Mouse (Mus musculus): ENCODE measurements around the gene E130114P18Rik. TPM values are rescaled to one million over a fixed set of nuclear protein-coding genes. Genes with fewer than 3 reads are reported as not detected.

The E130114P18Rik gene
- polyA plus RNA-seq, 1 experiment from 2014 or later: 30.7 TPM

- no peaks in the 10 kb centered on the region for H3K36me3 ChIP-seq
- peaks cover 33% of the 10 kb centered on the region for H3K4me1 ChIP-seq (replicated peaks)
- peak overlapping the region; percentile 85 for H3K27ac ChIP-seq (replicated peaks)
- peaks cover 27% of the 10 kb centered on the region for H3K27me3 ChIP-seq
- peak overlapping the region; percentile 70 for H3K9ac ChIP-seq
- WGBS: under 1% methylated on average over 14 of the region's 14 CpGs
- peak; percentile 77 for ATAC-seq (ENCODE audit: low read depth)
- H3K4me2 ChIP-seq: peak overlapping the region; percentile 70
- peak overlapping the region; percentile 47 for H3K4me3 ChIP-seq
- no peaks in the 10 kb centered on the region for H3K9me3 ChIP-seq
Observed at GRCm38 (mm10) chr4:97757978-97758461, 19.9 kb downstream of the E130114P18Rik start.

DNA sequence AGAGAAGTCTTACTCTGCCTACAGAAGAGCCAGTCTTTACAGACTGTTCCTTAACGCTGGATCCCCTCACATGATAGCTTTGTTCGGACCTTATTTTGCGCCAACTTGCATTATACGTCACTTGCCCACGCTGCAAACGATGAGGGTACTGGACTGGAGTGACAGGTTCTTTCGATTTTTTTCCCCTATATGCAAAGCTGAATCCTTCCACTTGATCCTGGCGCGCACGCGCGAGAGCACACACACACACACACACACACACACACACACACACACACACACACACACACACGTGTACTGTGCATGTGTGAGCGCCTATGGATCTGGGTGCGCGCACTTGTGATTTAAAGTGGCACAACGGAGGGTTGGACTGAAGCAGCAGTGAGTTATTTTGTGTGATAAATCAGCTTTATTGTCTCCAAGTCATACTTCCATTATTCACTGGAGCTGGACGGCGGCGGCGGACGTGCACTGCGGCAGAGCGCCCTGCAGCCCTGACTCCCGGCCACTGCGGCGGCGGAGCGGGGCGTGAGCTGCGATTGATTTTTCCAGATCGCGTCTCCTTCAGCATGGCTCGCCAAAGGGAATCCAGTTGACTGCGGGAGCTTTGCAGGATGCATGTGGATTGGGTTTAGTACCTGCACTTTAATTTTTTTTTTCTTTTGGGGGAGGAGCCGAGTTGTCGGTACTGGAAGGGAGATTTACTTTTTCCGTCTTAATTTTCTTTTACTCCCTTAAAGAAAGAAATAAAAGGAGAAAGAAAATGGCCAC is 20.5 kb downstream of the E130114P18Rik start:
- under 1% methylated on average over 37 of the region's 38 CpGs for WGBS
- Histone ChIP-seq H3K4me3 (peak overlapping the region; percentile 47), H3K4me2 (peak overlapping the region; percentile 70), H3K36me3 (no peaks in the 10 kb centered on the region), H3K9me3 (no peaks in the 10 kb centered on the region), H3K9ac (peak overlapping the region; percentile 70), H3K4me1 (replicated peaks) (peaks cover 39% of the 10 kb centered on the region), H3K27ac (replicated peaks) (peak overlapping the region; percentile 85), H3K27me3 (peaks cover 34% of the 10 kb centered on the region)
- ATAC-seq (ENCODE audit: low read depth): peak; percentile 80

- no peak for ATAC-seq (ENCODE audit: low read depth)
- H3K4me2 ChIP-seq: no peak overlapping the region
- peaks cover 50% of the 10 kb centered on the region for H3K27me3 ChIP-seq
- WGBS: 22% methylated on average over 12 of the region's 12 CpGs
- H3K9ac ChIP-seq: peak overlapping the region; percentile 43
- H3K4me1 ChIP-seq (replicated peaks): peaks cover 53% of the 10 kb centered on the region
- H3K36me3 ChIP-seq: no peaks in the 10 kb centered on the region
- H3K9me3 ChIP-seq: no peaks in the 10 kb centered on the region
- no peak overlapping the region for H3K27ac ChIP-seq (replicated peaks)
- H3K4me3 ChIP-seq: no peak overlapping the region
Observed at GRCm38 (mm10) chr4:97754241-97754640, 23.6 kb downstream of the E130114P18Rik start.

- no peak overlapping the region for H3K9ac ChIP-seq
- no peaks in the 10 kb centered on the region for H3K9me3 ChIP-seq
- peaks cover 50% of the 10 kb centered on the region for H3K27me3 ChIP-seq
- H3K27ac ChIP-seq (replicated peaks): no peak overlapping the region
- no peak for ATAC-seq (ENCODE audit: low read depth)
- 5% methylated on average over 1 of the region's 1 CpGs for WGBS
- H3K36me3 ChIP-seq: no peaks in the 10 kb centered on the region
- no peak overlapping the region for H3K4me3 ChIP-seq
- H3K4me2 ChIP-seq: no peak overlapping the region
- peaks cover 46% of the 10 kb centered on the region for H3K4me1 ChIP-seq (replicated peaks)
Observed at GRCm38 (mm10) chr4:97753521-97753920, 24.4 kb downstream of the E130114P18Rik start.

- no peaks in the 10 kb centered on the region for H3K9me3 ChIP-seq
- H3K4me3 ChIP-seq: peak overlapping the region; percentile 39
- H3K27ac ChIP-seq (replicated peaks): peak overlapping the region; percentile 80
- no peaks in the 10 kb centered on the region for H3K36me3 ChIP-seq
- H3K4me2 ChIP-seq: peak overlapping the region; percentile 78
- H3K9ac ChIP-seq: peak overlapping the region; percentile 71
- peaks cover 39% of the 10 kb centered on the region for H3K4me1 ChIP-seq (replicated peaks)
- ATAC-seq (ENCODE audit: low read depth): no peak
- WGBS: 11% methylated on average over 5 of the region's 5 CpGs
- peaks cover 50% of the 10 kb centered on the region for H3K27me3 ChIP-seq
Observed at GRCm38 (mm10) chr4:97752276-97753010, 25.4 kb downstream of the E130114P18Rik start.

DNA sequence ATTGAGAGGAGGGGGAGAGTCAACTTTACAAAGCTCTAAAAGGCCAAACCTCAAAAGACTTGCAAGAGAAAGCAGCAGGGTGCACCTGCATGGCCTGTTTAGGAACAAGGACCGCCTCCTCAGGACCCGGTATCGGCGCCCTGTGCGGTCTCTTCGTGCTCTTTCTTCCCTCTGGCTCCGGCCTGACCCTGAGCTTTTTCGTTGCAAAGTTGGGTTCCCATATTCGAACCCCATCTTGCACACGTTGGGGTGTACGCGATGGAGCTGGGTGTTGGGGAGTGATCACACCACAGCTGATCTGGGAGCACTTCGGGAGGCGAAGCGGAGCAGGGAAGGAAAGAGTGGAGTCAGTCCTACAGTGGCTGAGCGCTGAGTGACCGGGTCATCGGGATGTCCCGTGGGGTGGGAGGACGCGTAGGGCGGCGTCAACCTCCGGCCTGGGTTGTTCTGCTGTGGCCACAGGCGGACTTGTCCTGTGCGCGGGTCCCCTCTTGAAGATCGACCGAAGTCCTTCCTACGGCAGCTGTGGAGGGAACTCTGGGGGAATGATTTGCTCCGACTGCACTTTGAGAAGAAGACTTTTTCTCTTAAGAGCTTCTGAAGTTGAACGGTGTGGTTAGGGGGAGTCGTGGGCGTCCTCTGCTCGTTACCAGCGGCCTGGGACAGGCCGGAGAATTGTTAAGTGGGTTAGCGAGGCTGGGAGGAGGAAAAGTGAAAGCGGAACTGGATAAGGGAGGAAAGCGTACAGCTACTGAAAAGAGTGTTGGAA is 26.2 kb downstream of the E130114P18Rik start:
- 2% methylated on average over 40 of the region's 40 CpGs for WGBS
- peaks cover 39% of the 10 kb centered on the region for H3K4me1 ChIP-seq (replicated peaks)
- H3K27ac ChIP-seq (replicated peaks): peak overlapping the region; percentile 80
- H3K36me3 ChIP-seq: no peaks in the 10 kb centered on the region
- H3K27me3 ChIP-seq: peaks cover 50% of the 10 kb centered on the region
- H3K9me3 ChIP-seq: no peaks in the 10 kb centered on the region
- H3K4me3 ChIP-seq: peak overlapping the region; percentile 39
- peak overlapping the region; percentile 78 for H3K4me2 ChIP-seq
- peak; percentile 63 for ATAC-seq (ENCODE audit: low read depth)
- peak overlapping the region; percentile 71 for H3K9ac ChIP-seq

DNA sequence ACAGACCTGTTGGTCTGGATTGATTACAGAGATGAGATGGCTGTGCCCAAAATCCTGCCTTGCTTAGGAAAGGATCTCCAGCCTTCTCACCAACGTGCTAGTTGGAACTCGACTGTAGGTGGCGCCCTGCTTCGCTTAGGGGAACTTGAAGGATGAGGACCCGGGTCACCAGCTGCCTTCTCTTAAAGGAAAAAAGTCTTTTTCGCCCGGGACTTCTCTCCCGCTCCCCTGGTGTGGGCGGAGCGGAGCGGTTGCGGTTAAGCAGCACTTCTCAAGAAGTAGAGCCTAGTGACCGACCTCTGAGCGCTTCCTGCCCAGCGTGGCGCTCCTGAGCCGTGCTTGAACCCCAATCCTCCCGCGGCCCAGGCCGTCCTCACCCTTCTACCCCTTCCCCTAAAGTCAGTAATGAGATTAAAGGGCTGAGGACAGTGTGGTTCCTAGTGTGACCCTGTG is 26.8 kb downstream of the E130114P18Rik start:
- WGBS: under 1% methylated on average over 20 of the region's 20 CpGs
- peak; percentile 83 for ATAC-seq (ENCODE audit: low read depth)
- Histone ChIP-seq H3K4me1 (replicated peaks) (peaks cover 41% of the 10 kb centered on the region), H3K9ac (peak overlapping the region; percentile 71), H3K27ac (replicated peaks) (peak overlapping the region; percentile 80), H3K4me2 (peak overlapping the region; percentile 78), H3K36me3 (no peaks in the 10 kb centered on the region), H3K27me3 (peaks cover 50% of the 10 kb centered on the region), H3K9me3 (no peaks in the 10 kb centered on the region), H3K4me3 (peak overlapping the region; percentile 39)

DNA sequence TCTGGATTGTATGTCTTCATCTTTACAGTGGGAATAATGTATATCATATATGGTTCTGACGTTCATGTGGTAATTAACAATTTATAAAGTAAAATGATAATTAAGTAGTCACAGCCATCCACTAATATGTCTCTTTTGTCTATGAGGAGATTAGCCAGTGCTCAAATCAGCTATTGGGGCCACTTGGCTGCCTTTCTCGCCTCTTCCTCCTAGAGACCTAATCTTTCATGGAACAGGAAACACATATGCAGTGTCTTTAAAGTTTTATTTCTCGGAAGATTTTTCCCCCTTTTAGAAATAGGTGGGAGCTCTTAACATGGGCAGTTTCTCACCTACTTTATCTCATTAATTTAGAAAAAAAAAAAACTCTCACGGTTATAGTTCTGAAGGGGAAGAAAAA is 27.5 kb downstream of the E130114P18Rik start:
- no peak for ATAC-seq (ENCODE audit: low read depth)
- H3K27ac ChIP-seq (replicated peaks): no peak overlapping the region
- H3K4me2 ChIP-seq: no peak overlapping the region
- no peak overlapping the region for H3K4me3 ChIP-seq
- H3K9me3 ChIP-seq: no peaks in the 10 kb centered on the region
- no peaks in the 10 kb centered on the region for H3K36me3 ChIP-seq
- no peak overlapping the region for H3K9ac ChIP-seq
- peaks cover 46% of the 10 kb centered on the region for H3K27me3 ChIP-seq
- 54% methylated on average over 4 of the region's 4 CpGs for WGBS
- peaks cover 47% of the 10 kb centered on the region for H3K4me1 ChIP-seq (replicated peaks)

DNA sequence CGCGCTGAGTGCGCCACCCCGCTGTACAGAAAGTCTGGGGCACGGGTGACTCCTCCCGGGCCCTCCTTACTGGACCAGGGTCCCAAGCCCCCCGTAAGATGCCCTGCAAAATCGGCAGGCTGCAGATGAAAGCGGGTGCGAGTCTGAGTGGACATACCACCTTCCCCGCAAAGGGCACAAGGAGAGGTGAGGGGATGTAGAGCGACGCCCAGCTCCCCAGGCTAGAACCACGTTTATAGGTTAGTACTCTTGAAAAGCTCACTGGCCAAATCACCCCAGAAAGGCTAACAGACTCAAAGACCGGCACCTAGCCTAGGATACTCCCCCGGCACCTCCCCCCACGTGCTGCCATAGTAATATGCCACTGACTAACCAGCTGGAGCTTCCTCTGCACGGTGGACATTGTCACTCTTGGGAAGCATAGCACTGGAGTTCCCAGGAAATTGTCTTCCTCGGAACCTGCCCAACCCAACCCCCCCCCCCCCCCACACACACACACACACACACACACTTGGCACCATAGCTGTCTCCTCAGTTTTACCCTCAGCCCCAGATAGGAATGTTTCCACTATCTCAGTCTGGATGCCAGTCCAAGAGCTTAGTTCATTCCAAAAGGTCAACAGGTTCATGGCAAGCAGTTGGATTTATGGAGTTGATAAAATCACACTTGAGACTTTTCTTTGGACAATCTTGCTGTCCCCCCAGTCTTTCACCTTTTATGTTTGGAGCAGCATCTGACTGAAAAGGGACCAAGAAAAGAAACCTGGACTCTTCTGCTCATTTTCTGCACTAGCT is 31.6 kb downstream of the E130114P18Rik start:
- Histone ChIP-seq H3K36me3 (no peaks in the 10 kb centered on the region), H3K4me3 (peak overlapping the region; percentile 39), H3K27ac (replicated peaks) (no peak overlapping the region), H3K4me1 (replicated peaks) (peaks cover 22% of the 10 kb centered on the region), H3K27me3 (peaks cover 10% of the 10 kb centered on the region; the same call in 1 of the 2 replicates), H3K9ac (peak overlapping the region; percentile 71), H3K4me2 (peak overlapping the region; percentile 69), H3K9me3 (no peaks in the 10 kb centered on the region)
- peak; percentile 55; the same call in 1 of the 2 replicates for ATAC-seq (ENCODE audit: low read depth)
- WGBS: 6% methylated on average over 19 of the region's 19 CpGs

DNA sequence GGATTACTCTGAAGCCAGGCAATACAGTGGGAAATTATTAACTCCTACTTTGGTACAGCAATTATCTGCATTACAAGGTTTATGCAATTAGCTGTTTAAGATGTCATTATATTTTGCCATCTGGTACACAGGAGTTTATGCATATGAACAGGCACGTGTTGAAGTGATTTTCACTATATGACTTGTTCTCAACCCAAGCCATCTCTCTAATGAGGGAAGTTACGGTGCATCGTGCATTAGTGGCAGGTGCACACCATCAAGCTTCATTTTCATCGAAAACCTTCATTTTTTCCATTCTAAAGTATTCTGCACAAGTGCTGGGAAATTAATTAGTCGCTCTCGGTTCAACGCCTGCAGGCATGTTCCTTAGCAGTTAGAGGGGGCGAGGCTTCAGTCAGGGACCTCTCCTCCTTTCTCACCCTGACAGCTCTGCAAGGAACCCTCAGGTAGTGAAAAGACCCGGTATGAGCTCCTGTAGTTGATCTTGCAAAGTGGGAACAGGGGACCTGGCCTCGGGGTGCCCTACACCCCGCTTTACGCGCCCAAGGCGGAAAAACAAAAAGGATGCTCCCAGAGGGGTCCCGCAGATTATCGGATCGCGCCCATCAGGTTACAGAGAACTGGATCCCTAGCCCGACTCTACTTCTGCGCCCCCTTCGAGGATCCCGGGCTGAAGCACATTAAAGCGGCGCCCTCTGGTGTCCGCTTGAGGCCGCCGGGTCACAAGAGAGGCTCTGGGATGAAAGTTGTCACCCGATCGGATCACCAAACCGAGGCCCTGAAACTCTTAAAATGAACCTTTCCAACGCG is 32.4 kb downstream of the E130114P18Rik start:
- peaks cover 10% of the 10 kb centered on the region; the same call in 1 of the 2 replicates for H3K27me3 ChIP-seq
- 5% methylated on average over 32 of the region's 32 CpGs for WGBS
- H3K9me3 ChIP-seq: no peaks in the 10 kb centered on the region
- ATAC-seq (ENCODE audit: low read depth): peak; percentile 88
- H3K36me3 ChIP-seq: no peaks in the 10 kb centered on the region
- peak overlapping the region; percentile 71 for H3K9ac ChIP-seq
- H3K4me2 ChIP-seq: peak overlapping the region; percentile 69
- H3K4me1 ChIP-seq (replicated peaks): peaks cover 15% of the 10 kb centered on the region
- peak overlapping the region; percentile 39 for H3K4me3 ChIP-seq
- H3K27ac ChIP-seq (replicated peaks): no peak overlapping the region

Measured in neural tube, embryonic 13.5 days (tissue).